Mouse (Mus musculus): ENCODE measurements around the gene Tnnc2. TPM values are rescaled to one million over a fixed set of nuclear protein-coding genes. Genes with fewer than 3 reads are reported as not detected.
A peak's percentile ranks its signal among the peaks of the same experiment; 100 is the strongest.

Tnnc2 gene
- polyA plus RNA-seq, 1 experiment from 2014 or later = 8.4 TPM

DNA sequence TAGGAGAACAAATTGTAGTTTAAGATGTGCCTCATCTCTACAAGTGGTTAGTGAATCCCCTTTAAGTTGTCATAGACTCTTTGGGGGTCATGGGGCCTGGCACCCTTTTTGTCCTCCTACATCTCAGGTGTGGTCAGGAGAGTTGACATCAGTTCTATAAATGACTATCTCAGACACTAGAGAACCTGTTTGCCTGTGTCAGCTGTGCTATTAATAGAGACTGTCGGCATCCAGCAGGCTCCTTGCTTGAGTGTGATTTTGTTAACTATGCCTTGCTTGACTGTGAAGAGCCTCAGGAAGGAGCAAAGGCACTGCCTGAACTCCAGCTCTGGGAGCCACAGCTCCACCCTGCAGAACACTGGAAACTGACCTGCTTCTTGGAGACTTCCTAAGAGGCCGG lies 25.0 kb downstream of the Tnnc2 start:
- Histone ChIP-seq H3K4me2 (no peak overlapping the region), H3K9ac (peak overlapping the region; percentile 39; the same call in 1 of the 2 replicates), H3K9me3 (replicated peaks) (no peaks in the 10 kb centered on the region; the same call in 1 of the 2 replicates), H3K4me1 (replicated peaks) (peaks cover 55% of the 10 kb centered on the region), H3K4me3 (replicated peaks) (no peak overlapping the region), H3K27me3 (no peaks in the 10 kb centered on the region), H3K36me3 (peaks cover 97% of the 10 kb centered on the region), H3K27ac (peak overlapping the region; percentile 98)
- no peak for ATAC-seq (ENCODE audit: low read depth)
- no peak for DNase-seq
- 80% methylated on average over 2 of the region's 2 CpGs for WGBS (ENCODE audit: insufficient replicate concordance)

DNA sequence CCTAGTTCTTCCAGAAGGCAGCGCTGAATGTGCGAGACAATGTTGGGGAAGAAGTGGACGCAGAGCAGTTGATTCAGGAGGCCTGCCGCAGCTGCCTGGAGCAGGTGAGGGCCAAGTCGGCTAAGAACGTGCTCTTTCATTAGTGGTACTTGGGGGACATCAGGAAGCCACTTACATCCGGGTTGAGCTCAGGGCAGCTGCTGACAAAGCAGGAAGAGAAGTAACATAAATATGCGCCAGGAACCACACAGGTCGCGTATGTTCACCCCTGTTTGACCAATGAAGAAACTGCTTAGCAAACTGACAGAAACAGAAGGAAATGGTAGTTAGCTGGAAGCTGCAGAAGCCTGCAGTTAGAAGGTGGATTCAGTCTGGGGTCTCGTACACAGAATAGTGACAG lies 25.7 kb downstream of the Tnnc2 start:
- no peaks in the 10 kb centered on the region; the same call in 1 of the 2 replicates for H3K9me3 ChIP-seq (replicated peaks)
- H3K36me3 ChIP-seq = peaks cover 97% of the 10 kb centered on the region
- 67% methylated on average over 11 of the region's 11 CpGs for WGBS (ENCODE audit: insufficient replicate concordance)
- no peak for DNase-seq
- H3K4me3 ChIP-seq (replicated peaks) = no peak overlapping the region
- peaks cover 51% of the 10 kb centered on the region for H3K4me1 ChIP-seq (replicated peaks)
- no peak for ATAC-seq (ENCODE audit: low read depth)
- 0 out of 2 replicates have a peak overlapping the region, but pooled peaks have one; percentile 27 for H3K9ac ChIP-seq
- no peaks in the 10 kb centered on the region for H3K27me3 ChIP-seq
- no peak overlapping the region for H3K4me2 ChIP-seq
- H3K27ac ChIP-seq = peak overlapping the region; percentile 98; the same call in 1 of the 2 replicates

DNA sequence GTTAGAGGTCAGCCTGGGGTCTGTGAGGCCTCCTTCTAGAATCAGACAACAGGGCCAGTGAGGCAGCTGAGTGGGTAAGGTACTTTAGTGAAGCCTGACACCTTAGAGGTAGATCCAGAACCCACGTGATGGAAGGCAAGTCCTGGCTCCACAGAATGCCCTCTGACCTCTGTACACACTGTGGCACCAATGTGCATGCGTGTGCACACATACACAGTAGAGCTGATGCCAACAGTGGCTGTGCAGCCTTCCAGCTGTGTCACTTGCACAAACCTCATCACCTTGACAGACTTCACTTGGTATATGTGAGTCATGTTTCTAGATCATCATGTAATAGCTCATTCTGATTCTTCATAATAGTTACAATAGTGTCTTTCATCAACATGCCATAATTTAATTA lies 27.3 kb downstream of the Tnnc2 start:
- no peak overlapping the region for H3K4me3 ChIP-seq (replicated peaks)
- peaks cover 50% of the 10 kb centered on the region for H3K4me1 ChIP-seq (replicated peaks)
- ATAC-seq (ENCODE audit: low read depth) = no peak
- no peak overlapping the region for H3K9ac ChIP-seq
- H3K27me3 ChIP-seq = no peaks in the 10 kb centered on the region
- H3K4me2 ChIP-seq = no peak overlapping the region
- 90% methylated on average over 2 of the region's 2 CpGs for WGBS (ENCODE audit: insufficient replicate concordance)
- H3K27ac ChIP-seq = peak overlapping the region; percentile 40; the same call in 1 of the 2 replicates
- peaks cover 99% of the 10 kb centered on the region for H3K36me3 ChIP-seq
- no peak for DNase-seq
- H3K9me3 ChIP-seq (replicated peaks) = no peaks in the 10 kb centered on the region; the same call in 1 of the 2 replicates

DNA sequence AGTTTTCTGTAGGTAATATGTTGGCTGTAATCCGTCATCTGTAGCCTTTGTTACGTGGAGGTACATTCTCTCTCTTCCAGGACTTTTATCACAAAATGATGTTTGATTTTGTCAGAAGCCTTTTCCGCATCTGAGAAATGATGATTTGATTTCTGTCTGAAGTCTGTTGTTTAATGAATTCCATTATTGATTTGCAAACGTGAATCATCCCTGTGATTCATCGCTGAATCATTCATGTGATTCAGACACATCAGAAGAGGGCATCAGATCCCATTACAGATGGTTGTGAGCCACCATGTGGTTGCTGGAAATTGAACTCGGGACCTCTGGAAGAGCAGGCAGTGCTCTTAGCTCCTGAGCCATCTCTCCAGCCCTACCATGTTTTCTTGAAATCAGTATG lies 30.8 kb downstream of the Tnnc2 start:
- DNase-seq = no peak
- WGBS (ENCODE audit: insufficient replicate concordance) = 85% methylated on average over 6 of the region's 6 CpGs
- peak overlapping the region; percentile 93 for H3K4me2 ChIP-seq
- H3K36me3 ChIP-seq = peaks cover 67% of the 10 kb centered on the region
- no peaks in the 10 kb centered on the region for H3K9me3 ChIP-seq (replicated peaks)
- peak overlapping the region; percentile 89 for H3K27ac ChIP-seq
- peak overlapping the region; percentile 97; the same call in 1 of the 2 replicates for H3K9ac ChIP-seq
- H3K4me3 ChIP-seq (replicated peaks) = no peak overlapping the region
- H3K27me3 ChIP-seq = 0 out of 2 replicates have a peak, but pooled peaks cover 3% of the 10 kb centered on the region
- ATAC-seq (ENCODE audit: low read depth) = no peak
- H3K4me1 ChIP-seq (replicated peaks) = peaks cover 50% of the 10 kb centered on the region

DNA sequence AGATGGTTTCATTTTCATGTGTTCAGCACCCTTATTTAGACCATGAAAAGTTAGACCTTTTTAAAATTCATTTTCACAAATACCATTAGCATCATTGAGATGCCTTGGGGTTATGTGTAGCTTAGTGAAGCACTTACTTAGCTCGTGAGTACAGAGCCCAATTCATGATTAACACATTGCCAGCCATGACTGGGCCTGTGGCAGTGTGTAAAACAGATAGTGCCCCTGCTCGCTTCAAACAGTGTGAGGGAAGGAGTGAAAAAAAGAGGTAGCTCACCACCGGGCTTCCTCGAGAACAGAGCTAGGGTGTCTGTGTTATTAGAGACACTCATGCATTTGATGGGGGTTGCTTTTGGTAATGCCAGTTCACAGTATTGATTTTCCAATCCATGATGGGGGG lies 31.6 kb downstream of the Tnnc2 start:
- Histone ChIP-seq H3K27ac (peak overlapping the region; percentile 89), H3K36me3 (peaks cover 59% of the 10 kb centered on the region), H3K27me3 (0 out of 2 replicates have a peak, but pooled peaks cover 10% of the 10 kb centered on the region), H3K4me2 (peak overlapping the region; percentile 93), H3K4me3 (replicated peaks) (peak overlapping the region; percentile 91), H3K9ac (peak overlapping the region; percentile 97), H3K9me3 (replicated peaks) (no peaks in the 10 kb centered on the region), H3K4me1 (replicated peaks) (peaks cover 52% of the 10 kb centered on the region)
- 61% methylated on average over 4 of the region's 4 CpGs for WGBS (ENCODE audit: insufficient replicate concordance)
- ATAC-seq (ENCODE audit: low read depth) (peak; percentile 43), DNase-seq (no peak)

DNA sequence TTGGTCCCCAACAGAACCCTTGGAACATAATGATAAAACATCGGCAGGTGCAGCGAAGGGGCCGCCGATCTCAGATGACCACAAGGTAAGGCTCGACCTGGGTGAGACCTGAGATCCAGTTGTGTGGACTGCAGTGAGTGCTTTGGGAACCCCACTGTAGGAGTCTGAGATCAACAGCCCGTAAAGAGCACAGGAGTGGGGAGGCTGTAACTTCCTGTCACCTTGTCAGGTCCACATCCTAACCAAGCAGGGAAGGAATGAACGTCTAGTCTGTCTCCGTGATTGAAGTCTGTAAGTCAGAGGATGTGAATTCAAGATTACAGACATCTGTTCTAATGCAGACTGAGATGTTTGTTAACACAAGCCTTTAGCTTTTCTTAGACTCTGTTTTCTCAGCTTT lies 33.1 kb downstream of the Tnnc2 start:
- Histone ChIP-seq H3K27me3 (0 out of 2 replicates have a peak, but pooled peaks cover 20% of the 10 kb centered on the region), H3K4me2 (peak overlapping the region; percentile 93), H3K4me3 (replicated peaks) (peak overlapping the region; percentile 91), H3K4me1 (replicated peaks) (peaks cover 51% of the 10 kb centered on the region), H3K27ac (peak overlapping the region; percentile 89), H3K9ac (peak overlapping the region; percentile 97), H3K36me3 (peaks cover 44% of the 10 kb centered on the region), H3K9me3 (replicated peaks) (no peaks in the 10 kb centered on the region)
- no peak for DNase-seq
- ATAC-seq (ENCODE audit: low read depth) = peak; percentile 32
- WGBS (ENCODE audit: insufficient replicate concordance) = 32% methylated on average over 8 of the region's 8 CpGs

DNA sequence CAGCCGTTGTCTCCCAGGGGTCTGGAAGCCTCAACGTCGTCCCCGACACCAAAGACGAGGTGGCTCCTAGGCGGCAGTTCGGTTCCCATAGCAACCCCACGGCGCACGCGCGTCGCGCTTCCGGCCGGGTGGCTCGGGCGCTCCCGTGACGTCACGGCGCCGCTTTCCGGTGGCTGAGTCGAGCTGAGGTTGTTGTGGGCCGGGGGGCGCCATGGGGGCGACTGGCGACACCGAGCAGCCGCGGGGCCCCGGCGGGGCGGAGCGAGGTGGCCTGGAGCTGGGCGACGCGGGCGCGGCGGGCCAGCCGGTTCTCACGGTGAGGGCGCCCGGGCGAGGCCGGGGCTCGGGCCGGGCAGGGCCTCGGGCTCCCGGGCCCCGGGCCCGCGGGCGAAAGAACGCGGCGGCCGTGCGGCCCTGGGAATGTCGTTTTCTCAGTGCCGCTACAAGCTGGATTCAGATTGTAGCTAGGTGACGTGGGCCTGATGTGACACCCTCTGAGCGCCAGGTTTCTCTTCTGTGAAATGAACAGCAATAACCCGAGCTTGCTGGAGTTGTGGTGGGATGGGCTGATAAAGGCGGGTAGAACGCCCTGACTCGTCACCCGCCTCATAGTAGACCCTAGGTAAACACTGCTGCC lies 33.8 kb downstream of the Tnnc2 start, which contains the start of the genes Wfdc3 and Dnttip1:
Wfdc3 (minus strand) TSS at position 89 of the 637 bp plus-strand sequence.
Dnttip1 (plus strand) TSS at position 141 of the 637 bp plus-strand sequence.
- ATAC-seq (ENCODE audit: low read depth) (peak; percentile 86), DNase-seq (peak; percentile 88)
- Histone ChIP-seq H3K36me3 (peaks cover 38% of the 10 kb centered on the region), H3K27me3 (0 out of 2 replicates have a peak, but pooled peaks cover 25% of the 10 kb centered on the region), H3K4me2 (peak within 1 kb of the TSS; percentile 93), H3K9me3 (replicated peaks) (no peaks in the 10 kb centered on the region), H3K4me3 (replicated peaks) (peak within 1 kb of the TSS; percentile 91), H3K27ac (peak within 1 kb of the TSS; percentile 89), H3K4me1 (replicated peaks) (peaks cover 51% of the 10 kb centered on the region), H3K9ac (peak within 1 kb of the TSS; percentile 97)
- under 1% methylated on average over 70 of the region's 70 CpGs for WGBS (ENCODE audit: insufficient replicate concordance)

DNA sequence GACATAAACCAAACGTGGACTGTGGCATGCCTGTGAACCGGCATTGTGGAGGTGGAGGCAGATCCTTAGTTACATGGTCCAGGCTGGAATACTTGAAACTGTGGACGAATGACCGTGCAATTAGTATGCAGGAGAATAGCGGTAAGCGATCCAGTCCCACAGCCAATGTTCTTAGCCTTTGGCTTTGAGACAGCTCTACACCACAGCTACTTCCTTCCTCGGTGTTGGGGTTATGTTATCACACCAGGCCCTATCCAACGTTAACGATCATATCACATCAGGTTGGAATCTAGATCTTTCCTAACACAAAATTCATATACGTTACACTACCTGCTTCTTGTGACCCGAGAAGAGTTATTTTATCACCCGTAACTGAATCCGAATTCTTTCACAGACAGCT lies 34.8 kb downstream of the Tnnc2 start:
- H3K36me3 ChIP-seq = peaks cover 28% of the 10 kb centered on the region
- peak overlapping the region; percentile 97 for H3K9ac ChIP-seq
- WGBS (ENCODE audit: insufficient replicate concordance) = 48% methylated on average over 13 of the region's 13 CpGs
- peak overlapping the region; percentile 93 for H3K4me2 ChIP-seq
- peak overlapping the region; percentile 91 for H3K4me3 ChIP-seq (replicated peaks)
- H3K9me3 ChIP-seq (replicated peaks) = no peaks in the 10 kb centered on the region
- ATAC-seq (ENCODE audit: low read depth) = no peak
- peaks cover 51% of the 10 kb centered on the region for H3K4me1 ChIP-seq (replicated peaks)
- peak overlapping the region; percentile 89 for H3K27ac ChIP-seq
- DNase-seq = no peak
- 0 out of 2 replicates have a peak, but pooled peaks cover 28% of the 10 kb centered on the region for H3K27me3 ChIP-seq

DNA sequence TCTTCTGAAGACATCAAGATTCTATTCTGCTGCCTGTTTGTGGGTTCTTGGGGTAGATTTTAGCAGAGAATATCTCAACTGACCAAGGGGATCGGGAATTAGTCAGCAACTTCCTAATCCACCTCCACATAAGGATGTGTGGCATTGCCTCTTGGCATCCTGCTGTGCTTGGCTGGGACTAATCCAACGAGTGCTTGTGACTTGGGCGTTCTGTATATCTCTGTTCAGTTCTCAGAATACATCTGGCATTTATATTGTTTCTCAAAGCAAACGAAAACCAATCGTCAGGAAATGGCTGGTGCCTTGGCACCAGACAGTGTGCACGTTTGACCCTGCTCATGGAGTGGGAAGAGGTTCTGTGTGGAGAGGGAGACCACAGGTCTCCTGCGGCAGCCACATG lies 39.9 kb downstream of the Tnnc2 start:
- Histone ChIP-seq H3K9ac (no peak overlapping the region), H3K27me3 (peaks cover 39% of the 10 kb centered on the region; the same call in 1 of the 2 replicates), H3K9me3 (replicated peaks) (no peaks in the 10 kb centered on the region), H3K36me3 (no peaks in the 10 kb centered on the region), H3K4me2 (no peak overlapping the region), H3K27ac (no peak overlapping the region), H3K4me1 (replicated peaks) (peaks cover 14% of the 10 kb centered on the region), H3K4me3 (replicated peaks) (no peak overlapping the region)
- 52% methylated on average over 7 of the region's 7 CpGs for WGBS (ENCODE audit: insufficient replicate concordance)
- ATAC-seq (ENCODE audit: low read depth) (no peak), DNase-seq (no peak)

DNA sequence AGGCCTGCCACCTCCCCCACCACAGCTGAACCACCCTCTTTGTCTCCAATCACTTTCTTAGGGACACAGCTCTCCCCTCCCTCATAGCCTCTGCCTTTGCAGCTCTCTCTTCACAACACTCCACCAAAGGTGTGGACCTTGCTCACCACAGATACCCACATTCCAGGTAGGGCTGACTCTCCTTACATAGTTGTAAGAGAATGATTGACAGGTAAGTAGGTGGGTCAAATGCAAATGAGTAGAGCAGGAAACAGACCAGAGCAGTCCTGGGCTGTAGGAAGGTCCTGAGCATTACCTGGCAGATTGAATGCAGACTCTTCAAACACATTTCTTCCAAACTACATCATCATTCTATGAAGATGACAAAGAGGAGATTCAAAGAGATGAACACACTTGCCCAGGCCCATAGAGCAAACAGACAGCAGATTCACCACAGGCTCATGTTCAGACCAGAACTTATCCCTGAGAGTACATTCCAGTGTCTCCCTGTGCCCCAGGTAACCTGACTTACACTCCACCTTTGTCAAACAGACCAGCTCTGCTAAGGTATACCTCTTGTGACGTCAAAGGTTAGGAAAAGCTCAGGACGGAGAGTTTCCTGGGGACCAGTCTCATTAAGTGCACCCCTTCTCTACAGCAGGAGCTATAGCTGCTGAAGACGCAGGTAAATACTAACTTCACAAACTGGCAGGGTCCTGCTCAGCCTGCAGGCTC lies 42.2 kb downstream of the Tnnc2 start:
- DNase-seq (no peak), ATAC-seq (ENCODE audit: low read depth) (no peak)
- Histone ChIP-seq H3K9me3 (replicated peaks) (no peaks in the 10 kb centered on the region), H3K4me1 (replicated peaks) (no peaks in the 10 kb centered on the region), H3K27me3 (peaks cover 24% of the 10 kb centered on the region; the same call in 1 of the 2 replicates), H3K36me3 (no peaks in the 10 kb centered on the region), H3K4me2 (no peak overlapping the region), H3K27ac (no peak overlapping the region), H3K4me3 (replicated peaks) (no peak overlapping the region), H3K9ac (no peak overlapping the region)
- WGBS (ENCODE audit: insufficient replicate concordance) = 49% methylated on average over 3 of the region's 3 CpGs

DNA sequence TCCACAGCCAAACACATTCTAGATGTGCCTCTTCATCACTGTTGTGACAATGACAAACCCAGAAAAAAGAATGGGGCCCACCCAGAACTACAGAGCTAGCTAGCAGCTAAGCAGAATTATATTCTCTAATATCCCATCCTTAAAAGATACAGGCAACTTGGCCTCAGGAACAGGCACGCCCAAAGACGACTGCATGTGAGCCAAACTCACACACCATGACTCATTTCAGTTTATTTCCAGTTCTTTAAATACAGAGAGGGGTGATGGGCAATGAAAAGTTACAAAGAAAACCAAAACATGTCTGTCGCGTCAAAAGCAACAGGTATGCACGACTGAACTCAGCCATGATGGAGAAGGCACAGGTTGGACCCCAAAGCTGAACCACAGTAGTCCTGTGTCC lies 44.3 kb downstream of the Tnnc2 start:
- no peaks in the 10 kb centered on the region for H3K4me1 ChIP-seq (replicated peaks)
- no peak overlapping the region for H3K27ac ChIP-seq
- H3K4me3 ChIP-seq (replicated peaks) = no peak overlapping the region
- no peaks in the 10 kb centered on the region for H3K36me3 ChIP-seq
- H3K4me2 ChIP-seq = no peak overlapping the region
- whole genome bisulfite sequencing (ENCODE audit: insufficient replicate concordance) = 66% methylated on average over 5 of the region's 5 CpGs
- no peak overlapping the region for H3K9ac ChIP-seq
- no peak for DNase-seq
- H3K27me3 ChIP-seq = peaks cover 14% of the 10 kb centered on the region; the same call in 1 of the 2 replicates
- no peaks in the 10 kb centered on the region for H3K9me3 ChIP-seq (replicated peaks)
- ATAC-seq (ENCODE audit: low read depth) = no peak
